Mouse (Mus musculus) limb, embryonic 14.5 days (tissue): ENCODE results near the gene Dctn1. TPM values are rescaled to one million over a fixed set of nuclear protein-coding genes. Genes with fewer than 3 reads are reported as not detected.

Experiments
- ATAC-seq: fragments of 200-750 bp; cut with Nextera tagmentation; 2 replicates; pipeline ENCODE4 v1.8.0; 2017; ENCODE audit warnings: low read depth, moderate number of reproducible peaks, moderate TSS enrichment; ENCODE audit not compliant: low FRiP score
- DNase-seq: peaks from one replicate; pipeline ENCODE4 v3.0.0-alpha.2; 2015; ENCODE audit warnings: low spot score
- H3K27ac ChIP-seq: fragments of 300-500 bp; sonication (generic); replicated peaks from 2 replicates; pipeline ENCODE4 v1.5.1; 2014; ENCODE audit warnings: low read depth, mild to moderate bottlenecking, low read length, moderate library complexity, mixed read lengths
- H3K27me3 ChIP-seq: fragments of 300-500 bp; sonication (generic); 2 replicates; pipeline ENCODE4 v1.6.1; 2014; ENCODE audit warnings: low read length, mixed read lengths; ENCODE audit not compliant: control insufficient read depth, insufficient read depth
- H3K36me3 ChIP-seq: fragments of 300-500 bp; sonication (generic); 2 replicates; pipeline ENCODE4 v1.6.1; 2014; ENCODE audit warnings: mild to moderate bottlenecking, low read length, moderate library complexity, mixed read lengths; ENCODE audit not compliant: control insufficient read depth, insufficient read depth
- H3K4me1 ChIP-seq: fragments of 300-500 bp; sonication (generic); 2 replicates; pipeline ENCODE4 v1.6.1; 2014; ENCODE audit warnings: antibody characterized with exemption, low read length, mixed read lengths; ENCODE audit not compliant: control insufficient read depth, insufficient read depth
- H3K4me2 ChIP-seq: fragments of 300-500 bp; sonication (generic); replicated peaks from 2 replicates; pipeline ENCODE4 v1.6.1; 2014; ENCODE audit warnings: low read depth, mild to moderate bottlenecking, low read length, moderate library complexity; ENCODE audit not compliant: severe bottlenecking
- H3K4me3 ChIP-seq: fragments of 300-500 bp; sonication (generic); replicated peaks from 2 replicates; pipeline ENCODE4 v1.5.1; 2014; ENCODE audit warnings: low read length
- H3K9ac ChIP-seq: fragments of 300-500 bp; sonication (generic); 2 replicates; pipeline ENCODE4 v1.6.1; 2014; ENCODE audit warnings: mild to moderate bottlenecking, low read depth, low read length, moderate library complexity; ENCODE audit not compliant: severe bottlenecking
- H3K9me3 ChIP-seq: fragments of 300-500 bp; sonication (generic); 2 replicates; pipeline ENCODE4 v1.6.1; 2016; ENCODE audit warnings: low read length; ENCODE audit not compliant: control insufficient read depth
- POLR2A ChIP-seq: fragments of 200-500 bp; IDR thresholded peaks from 2 replicates; pipeline ENCODE4 v1.8.0; 2012; ENCODE audit warnings: inconsistent platforms, mild to moderate bottlenecking, moderate library complexity, borderline replicate concordance; ENCODE audit not compliant: insufficient read depth, insufficient read length; ENCODE audit errors: extremely low read depth
- WGBS: fragments of 180-500 bp; shearing (Covaris S2); extraction: QIAGEN DNeasy Blood & Tissue Kit; methylation state at CpG from one replicate; pipeline ENCODE4 v1.1.7; 2014; 5-methylcytosine and 5-hydroxymethylcytosine counted together
- polyA plus RNA-seq, 2 experiments: library from polyadenylated mRNA; depleted of rRNA in 1 of 2; stranded (reverse) in 1 of 2; unstranded in 1 of 2; fragments of >200 nt; fragmentation: Nextera tagmentation in 1 of 2; extraction: Ambion mirVana in 1 of 2; gene quantifications; 2 replicates each; pipeline versions ENCODE4 v1.2.1 to v1.2.3; 2012 to 2014

The Dctn1 gene
- polyA plus RNA-seq, 2 experiments: 82.0 to 128 TPM

DNA sequence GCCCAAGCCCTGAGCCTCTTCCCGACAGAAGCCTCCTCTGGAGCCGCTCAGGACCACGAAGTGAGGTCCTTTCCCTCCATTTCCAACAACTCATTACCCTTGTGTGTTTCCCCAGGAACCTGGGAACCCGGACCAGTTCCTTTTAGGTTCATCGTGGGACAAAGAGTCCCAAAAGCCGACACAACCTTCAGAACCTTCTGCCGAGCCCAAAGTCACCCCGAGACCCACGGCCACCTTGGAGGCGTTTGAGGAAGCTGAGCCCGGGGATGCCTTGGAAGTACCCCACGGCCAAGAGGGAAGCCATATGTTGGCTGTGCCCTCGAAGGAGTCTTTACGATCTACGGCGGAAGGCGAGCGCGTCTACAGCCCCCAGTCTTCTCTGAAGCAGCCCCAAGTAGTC, 4.3 kb upstream of the Dctn1 start:
- H3K9me3 ChIP-seq: no peaks in the 10 kb centered on the region
- H3K36me3 ChIP-seq: no peaks in the 10 kb centered on the region
- peak overlapping the region; percentile 44 for H3K4me3 ChIP-seq
- DNase-seq (no peak), ATAC-seq (no peak)
- H3K4me2 ChIP-seq: peak overlapping the region; percentile 89
- no peak overlapping the region for H3K27ac ChIP-seq
- H3K9ac ChIP-seq: peak overlapping the region; percentile 46; the same call in 1 of the 2 replicates
- no peak for TF ChIP-seq POLR2A
- H3K4me1 ChIP-seq: peaks cover 16% of the 10 kb centered on the region
- peaks cover 28% of the 10 kb centered on the region for H3K27me3 ChIP-seq
- 9% methylated on average over 19 of the region's 19 CpGs for WGBS

GRCm38 (mm10) chr6:83161921-83162641, 3.6 kb upstream of the Dctn1 start:
- no peaks in the 10 kb centered on the region for H3K36me3 ChIP-seq
- H3K9ac ChIP-seq: peak overlapping the region; percentile 46
- no peak for TF ChIP-seq POLR2A
- H3K4me1 ChIP-seq: peaks cover 21% of the 10 kb centered on the region
- H3K27ac ChIP-seq: no peak overlapping the region
- ATAC-seq (no peak), DNase-seq (no peak)
- under 1% methylated on average over 47 of the region's 49 CpGs for WGBS
- peak overlapping the region; percentile 44 for H3K4me3 ChIP-seq
- H3K27me3 ChIP-seq: peaks cover 28% of the 10 kb centered on the region
- no peaks in the 10 kb centered on the region for H3K9me3 ChIP-seq
- peak overlapping the region; percentile 89 for H3K4me2 ChIP-seq

DNA sequence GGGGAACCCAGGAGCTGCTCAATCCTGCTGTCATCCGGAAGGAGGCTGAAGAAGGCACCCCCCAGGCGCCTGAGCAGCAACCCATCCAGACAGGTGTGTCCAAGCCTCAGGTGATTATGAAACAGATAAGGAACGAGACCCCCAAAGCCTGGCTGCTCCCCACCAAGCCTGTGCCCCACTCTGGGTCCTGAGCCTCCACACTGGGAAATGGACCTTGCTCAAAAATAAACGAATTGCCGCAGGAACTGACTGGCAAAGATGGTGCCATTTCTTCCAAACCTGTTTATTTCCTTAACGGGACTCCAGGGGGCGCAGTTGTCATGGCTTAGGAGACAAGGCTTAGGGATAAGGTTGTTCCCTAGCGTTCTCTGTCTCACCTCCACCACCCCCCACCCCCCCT, 3.0 kb upstream of the Dctn1 start:
- H3K4me1 ChIP-seq: peaks cover 22% of the 10 kb centered on the region
- H3K4me2 ChIP-seq: peak overlapping the region; percentile 89
- 0% methylated on average over 8 of the region's 8 CpGs for WGBS
- peak overlapping the region; percentile 44 for H3K4me3 ChIP-seq
- ATAC-seq (no peak), DNase-seq (peak; percentile 54)
- H3K27me3 ChIP-seq: peaks cover 28% of the 10 kb centered on the region
- H3K9ac ChIP-seq: peak overlapping the region; percentile 46
- no peak overlapping the region for H3K27ac ChIP-seq
- no peaks in the 10 kb centered on the region for H3K9me3 ChIP-seq
- no peaks in the 10 kb centered on the region for H3K36me3 ChIP-seq
- no peak for TF ChIP-seq POLR2A

- peaks cover 26% of the 10 kb centered on the region for H3K27me3 ChIP-seq
- H3K9me3 ChIP-seq: no peaks in the 10 kb centered on the region
- H3K27ac ChIP-seq: peak overlapping the region; percentile 86
- peak overlapping the region; percentile 73 for H3K4me3 ChIP-seq
- no peak for TF ChIP-seq POLR2A
- ATAC-seq (0 out of 2 replicates have a peak, but pooled peaks have one; percentile 1), DNase-seq (no peak)
- H3K4me1 ChIP-seq: peaks cover 22% of the 10 kb centered on the region
- peaks cover 6% of the 10 kb centered on the region; the same call in 1 of the 2 replicates for H3K36me3 ChIP-seq
- peak overlapping the region; percentile 45 for H3K4me2 ChIP-seq
- 3% methylated on average over 6 of the region's 6 CpGs for WGBS
- peak overlapping the region; percentile 78 for H3K9ac ChIP-seq
Measured at GRCm38 (mm10) chr6:83165026-83165606, 604 bp upstream of the Dctn1 start.

DNA sequence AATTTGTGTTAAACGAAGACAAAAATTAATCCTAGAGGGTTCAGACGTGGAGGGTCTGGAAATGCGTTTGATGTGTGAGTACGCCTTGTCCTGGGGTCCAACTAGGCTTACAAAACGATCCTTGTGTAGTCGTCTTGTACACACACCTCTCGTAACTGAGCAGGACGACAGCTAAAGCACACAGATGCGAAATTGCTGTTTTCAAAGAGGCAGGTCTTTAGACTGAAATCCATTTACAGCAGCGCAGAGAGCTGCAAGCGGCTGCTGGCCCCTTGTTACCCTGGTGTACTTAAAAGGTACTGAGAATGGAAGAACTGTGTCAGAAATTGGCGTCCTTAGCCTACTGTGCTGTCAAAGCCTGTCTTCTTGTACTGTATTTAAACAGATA, 517 bp downstream of the Dctn1 start:
- TF ChIP-seq POLR2A: no peak
- Histone ChIP-seq H3K9ac (peak overlapping the region; percentile 78), H3K9me3 (no peaks in the 10 kb centered on the region), H3K4me2 (peak overlapping the region; percentile 45), H3K27ac (peak overlapping the region; percentile 86; the same call in 1 of the 2 replicates), H3K36me3 (peaks cover 6% of the 10 kb centered on the region; the same call in 1 of the 2 replicates), H3K4me1 (peaks cover 22% of the 10 kb centered on the region), H3K27me3 (peaks cover 14% of the 10 kb centered on the region; the same call in 1 of the 2 replicates), H3K4me3 (peak overlapping the region; percentile 73)
- DNase-seq: no peak
- WGBS: under 1% methylated on average over 12 of the region's 12 CpGs
- ATAC-seq: peak; percentile 1; the same call in 1 of the 2 replicates
